Mouse (Mus musculus) brown adipose tissue, adult 24 weeks (tissue): ENCODE data around the gene Il1r1. TPM values are rescaled to one million over a fixed set of nuclear protein-coding genes. Genes with fewer than 3 reads are reported as not detected.

Source experiments
- H3K27ac ChIP-seq: fragments of 200-500 bp; replicated peaks from 2 replicates; pipeline ENCODE4 v1.5.1; 2012; ENCODE audit warnings: low read depth, mild to moderate bottlenecking, low read length
- H3K4me1 ChIP-seq: fragments of 200-500 bp; 2 replicates; pipeline ENCODE4 v1.6.1; 2012; ENCODE audit warnings: low read length, mixed read lengths; ENCODE audit not compliant: control insufficient read depth, insufficient read depth, insufficient read length
- H3K4me3 ChIP-seq: fragments of 200-500 bp; 2 replicates; pipeline ENCODE4 v1.5.1; 2012; ENCODE audit warnings: low read depth, mild to moderate bottlenecking, low read length, moderate library complexity; ENCODE audit not compliant: insufficient read depth
- polyA plus RNA-seq: library from polyadenylated mRNA; stranded (reverse); fragments of >200 nt; gene quantifications from 2 replicates; pipeline ENCODE4 v1.2.4, GENCODE M21; 2012; ENCODE audit not compliant: missing spikeins, insufficient read depth, insufficient read length

Gene Il1r1
- polyA plus RNA-seq, 1 experiment, result 6.2 TPM

DNA sequence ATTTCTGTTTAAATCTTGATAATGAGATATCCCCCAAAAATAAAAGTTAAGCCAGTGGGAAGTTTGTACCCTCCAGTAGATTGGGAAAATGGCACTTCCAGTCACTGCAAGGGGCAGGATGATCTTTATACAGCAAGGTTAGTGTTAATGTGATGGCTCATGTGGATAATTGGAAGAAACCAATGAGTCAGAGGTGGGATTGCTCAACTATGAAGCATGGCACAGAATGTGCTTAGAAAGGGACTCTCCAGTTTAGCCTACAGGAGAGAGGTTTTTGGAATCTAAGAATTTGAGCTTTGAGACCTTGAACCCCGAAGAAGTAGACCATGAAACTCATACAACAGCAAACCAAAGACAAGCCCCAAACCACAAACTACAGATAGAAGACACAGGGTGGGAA is 114.5 kb downstream of the Il1r1 start:
- no peak overlapping the region for H3K27ac ChIP-seq
- H3K4me3 ChIP-seq, result no peak overlapping the region
- no peaks in the 10 kb centered on the region for H3K4me1 ChIP-seq

DNA sequence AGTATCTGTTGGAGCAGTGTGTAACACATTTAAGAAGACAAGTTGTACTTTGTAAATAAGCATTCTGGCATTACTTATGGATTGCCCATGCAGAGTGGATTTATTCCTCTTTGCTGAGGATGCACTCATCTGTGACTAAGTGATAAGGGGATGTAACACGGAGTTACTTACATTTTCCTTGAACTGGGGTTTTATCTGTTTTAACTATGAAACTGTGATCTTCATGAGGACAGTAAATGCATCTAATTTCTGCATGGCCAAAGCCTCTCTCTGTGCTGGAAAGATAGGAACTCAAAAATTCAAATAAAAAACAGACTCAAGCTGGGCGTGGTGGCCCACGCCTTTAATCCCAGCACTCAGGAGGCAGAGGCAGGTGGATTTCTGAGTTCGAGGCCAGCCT is 115.2 kb downstream of the Il1r1 start:
- Histone ChIP-seq H3K4me1 (no peaks in the 10 kb centered on the region), H3K4me3 (no peak overlapping the region), H3K27ac (no peak overlapping the region)

DNA sequence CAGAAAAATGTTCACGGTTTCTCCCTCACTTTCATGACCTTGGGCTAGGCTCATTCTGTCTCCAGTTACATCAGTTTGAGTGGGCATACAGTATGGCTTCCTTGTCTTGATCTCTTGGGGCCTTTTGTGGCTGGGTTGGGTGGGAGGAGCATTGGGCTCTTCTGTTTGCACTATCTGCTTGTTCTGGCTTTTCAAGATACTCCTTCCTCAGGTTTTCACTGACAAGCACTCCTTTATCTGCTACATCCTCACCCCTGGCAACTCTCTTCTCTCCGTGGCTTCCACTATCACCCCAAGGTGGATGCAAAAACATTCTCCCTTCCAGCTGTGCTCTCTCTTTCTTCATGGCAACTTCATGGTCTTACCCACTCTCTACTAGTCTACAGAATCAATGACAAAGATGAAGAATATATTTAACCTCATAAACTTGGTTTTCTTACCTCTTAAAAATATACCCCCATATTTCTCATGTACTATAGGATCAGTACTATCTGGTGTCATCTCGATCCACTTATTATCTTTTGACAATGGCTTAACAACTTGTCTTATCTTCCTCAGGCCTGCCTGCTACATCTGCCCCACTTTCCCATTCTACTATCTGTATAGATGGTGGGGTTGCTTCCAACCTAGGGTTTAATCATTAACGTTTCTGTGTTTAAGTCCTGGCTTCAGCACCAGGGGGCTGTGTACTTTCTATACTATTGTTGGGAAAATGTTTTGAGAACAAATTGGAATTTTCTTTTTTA is 127.5 kb downstream of the Il1r1 start:
- Histone ChIP-seq H3K4me3 (no peak overlapping the region), H3K27ac (no peak overlapping the region), H3K4me1 (no peaks in the 10 kb centered on the region)

DNA sequence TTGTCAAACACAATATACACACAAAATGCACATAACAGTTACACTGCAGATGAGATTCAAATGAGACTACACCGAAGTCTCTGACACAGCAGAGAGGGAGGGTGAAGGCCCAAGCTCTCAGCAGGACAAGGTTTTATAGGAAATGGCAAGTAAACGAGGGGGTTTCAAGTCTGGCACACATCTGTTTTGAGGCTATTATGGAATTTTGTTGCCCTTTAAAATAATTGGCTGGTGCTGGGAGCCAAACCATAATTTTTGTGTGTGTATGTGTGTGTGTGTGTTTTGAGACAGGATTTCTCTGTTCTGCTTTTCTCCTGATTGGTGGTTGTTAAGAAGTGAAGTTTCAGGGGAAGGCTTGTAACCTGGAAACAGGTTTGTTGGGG is 128.0 kb downstream of the Il1r1 start:
- Histone ChIP-seq H3K27ac (no peak overlapping the region), H3K4me3 (no peak overlapping the region)

DNA sequence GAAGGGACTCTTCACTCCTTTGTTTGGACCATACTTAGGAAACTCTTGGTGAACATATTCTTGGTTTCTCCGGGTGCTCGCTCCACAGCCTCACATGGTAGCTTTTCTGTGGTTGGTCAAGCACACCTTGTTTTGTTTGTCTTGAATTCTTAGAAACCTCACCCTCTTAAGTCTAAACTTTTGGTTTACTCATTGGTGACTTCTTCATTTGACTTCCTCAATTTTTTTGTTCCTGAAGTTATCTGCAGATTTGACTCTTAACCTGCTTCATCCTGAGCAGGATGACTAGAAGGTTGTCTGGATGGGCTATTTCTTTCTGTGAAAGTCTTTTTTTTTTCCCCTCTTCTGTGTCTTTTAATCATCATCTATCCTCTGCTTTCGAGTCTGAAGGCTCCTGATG is 129.8 kb downstream of the Il1r1 start:
- Histone ChIP-seq H3K4me3 (no peak overlapping the region), H3K27ac (no peak overlapping the region), H3K4me1 (no peaks in the 10 kb centered on the region)

More for the DNA sequence above, 128.0 kb downstream of the Il1r1 start:
- H3K4me1 ChIP-seq, result no peaks in the 10 kb centered on the region

DNA sequence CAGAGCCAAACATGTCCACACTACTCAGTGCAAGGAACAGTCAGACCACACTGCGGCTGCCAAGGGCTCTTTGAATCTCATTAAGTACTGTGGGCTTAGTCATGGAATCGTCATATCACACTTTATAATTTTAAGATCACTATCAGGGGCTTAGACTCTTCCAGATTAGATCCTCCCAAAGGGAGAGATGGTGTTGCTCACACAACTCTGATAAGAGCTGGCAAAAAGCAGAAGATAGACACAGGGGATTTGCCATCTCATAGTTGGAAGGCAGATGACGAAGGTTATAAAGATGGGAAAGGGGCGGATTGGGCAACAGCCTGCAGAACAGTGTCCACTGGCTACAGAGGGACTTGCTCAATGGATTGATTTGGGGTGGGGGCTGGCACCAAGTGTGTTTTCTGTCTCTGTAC is 130.6 kb downstream of the Il1r1 start:
- no peaks in the 10 kb centered on the region for H3K4me1 ChIP-seq
- no peak overlapping the region for H3K27ac ChIP-seq
- no peak overlapping the region for H3K4me3 ChIP-seq

DNA sequence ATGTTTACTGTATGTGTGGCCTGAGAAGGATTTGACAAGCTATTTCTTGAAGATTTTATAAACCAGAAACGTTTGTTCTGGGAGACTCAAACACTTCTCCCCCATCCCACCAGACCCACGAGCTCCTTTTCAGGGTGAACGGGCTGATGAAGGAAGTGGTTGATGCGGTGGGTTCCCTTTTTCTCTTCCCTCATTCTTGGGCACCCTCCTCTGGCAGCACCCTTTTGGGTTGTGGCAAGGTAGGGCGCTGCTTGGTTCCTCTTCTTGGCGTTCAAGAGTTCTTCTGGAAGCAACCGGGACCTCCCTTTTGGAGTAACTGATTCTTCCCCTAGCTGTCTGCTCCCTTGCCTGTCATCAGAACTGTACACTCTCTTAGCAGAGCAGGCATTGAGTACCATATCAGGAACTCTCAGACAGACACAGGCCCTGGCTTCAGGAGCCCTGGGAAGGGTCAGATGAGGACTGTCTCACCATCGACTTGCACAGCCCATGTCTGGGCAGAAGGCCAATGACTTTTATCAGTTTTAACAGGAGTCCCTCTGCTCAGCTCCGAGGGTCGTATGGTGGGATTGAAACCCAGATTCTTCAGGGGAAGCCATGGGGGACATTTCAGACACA is 131.1 kb downstream of the Il1r1 start:
- no peak overlapping the region for H3K27ac ChIP-seq
- no peaks in the 10 kb centered on the region for H3K4me1 ChIP-seq
- H3K4me3 ChIP-seq, result no peak overlapping the region

DNA sequence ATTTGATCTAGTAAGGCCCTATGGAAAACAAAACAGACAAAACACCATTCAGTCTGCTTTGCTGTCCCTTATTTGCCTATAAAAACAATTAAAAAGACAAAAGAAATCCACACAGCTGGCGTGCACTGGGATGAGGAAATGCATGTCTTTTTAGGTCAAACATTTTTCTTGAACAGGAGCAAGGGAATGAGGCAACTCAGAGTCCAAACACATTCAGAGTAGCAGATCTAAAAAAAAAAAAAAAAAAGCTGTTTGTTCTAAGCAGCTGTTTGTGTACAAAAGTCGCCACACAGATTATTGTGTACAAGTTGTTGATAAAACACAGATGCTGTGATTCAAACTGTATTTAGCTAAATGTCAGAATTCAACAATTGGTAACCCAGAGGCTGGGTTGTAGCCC is 133.0 kb downstream of the Il1r1 start:
- Histone ChIP-seq H3K4me1 (no peaks in the 10 kb centered on the region), H3K4me3 (no peak overlapping the region), H3K27ac (no peak overlapping the region)

DNA sequence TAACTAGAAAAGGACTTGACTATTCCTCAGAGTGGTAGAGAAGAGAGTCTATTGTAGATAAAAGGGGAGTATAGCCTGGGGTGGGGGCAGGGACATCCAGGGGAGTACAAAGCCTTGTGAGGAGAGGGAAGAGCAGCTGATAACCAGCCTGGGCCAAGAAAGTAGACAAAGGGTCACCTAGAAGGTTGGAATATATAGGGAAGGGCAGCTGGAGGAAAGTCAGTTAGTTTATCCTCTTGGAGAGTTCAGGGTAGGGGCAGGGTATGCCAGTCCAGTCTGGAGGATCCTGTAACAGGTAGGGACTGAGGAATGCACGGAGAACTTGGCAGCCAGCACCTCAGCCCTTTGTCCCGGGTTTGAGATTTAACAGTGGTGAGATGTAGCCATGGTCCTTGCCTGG is 133.5 kb downstream of the Il1r1 start:
- no peak overlapping the region for H3K4me3 ChIP-seq
- no peak overlapping the region; the same call in 1 of the 2 replicates for H3K27ac ChIP-seq
- no peaks in the 10 kb centered on the region for H3K4me1 ChIP-seq

DNA sequence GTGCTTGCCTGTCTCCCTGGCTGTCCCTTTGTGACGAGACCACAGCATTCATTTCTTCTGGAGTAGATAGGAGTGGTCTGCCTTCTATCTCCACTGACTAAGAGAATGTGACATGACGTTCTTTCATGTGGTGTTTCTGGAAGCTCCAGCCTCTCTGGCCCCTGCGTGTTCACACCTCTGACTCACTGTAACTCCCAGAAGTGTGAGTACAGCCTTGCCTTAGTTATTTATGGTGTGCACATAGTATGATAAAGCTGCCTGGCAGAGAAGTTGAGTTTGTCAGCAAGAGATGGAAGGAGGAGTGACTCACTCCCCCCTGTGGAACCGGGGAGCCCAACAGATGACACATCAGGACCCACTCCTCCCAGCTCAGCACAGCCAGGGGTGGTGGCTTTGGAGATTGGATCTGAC is 133.9 kb downstream of the Il1r1 start:
- Histone ChIP-seq H3K4me1 (no peaks in the 10 kb centered on the region), H3K4me3 (no peak overlapping the region), H3K27ac (no peak overlapping the region)

DNA sequence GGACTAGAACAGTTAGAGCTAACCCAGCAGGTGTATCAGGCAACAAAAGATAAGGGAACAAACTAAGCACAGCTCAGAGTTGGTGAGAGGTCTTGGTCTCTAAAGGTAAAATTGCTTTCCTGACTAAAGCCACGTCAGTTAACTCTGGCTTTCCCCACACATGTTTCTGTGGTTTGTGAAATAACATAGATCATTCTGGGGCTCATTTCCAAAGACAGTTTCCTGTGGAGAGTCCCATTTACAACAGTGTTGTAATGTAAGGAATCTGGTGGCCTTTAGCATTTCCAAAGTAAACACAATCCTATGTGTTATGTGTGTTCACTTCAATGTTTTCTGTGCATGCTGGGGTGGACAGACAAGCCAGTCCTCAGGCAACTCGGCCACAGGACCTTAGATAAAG is 134.9 kb downstream of the Il1r1 start:
- H3K4me3 ChIP-seq, result no peak overlapping the region
- H3K4me1 ChIP-seq, result no peaks in the 10 kb centered on the region
- H3K27ac ChIP-seq, result no peak overlapping the region

DNA sequence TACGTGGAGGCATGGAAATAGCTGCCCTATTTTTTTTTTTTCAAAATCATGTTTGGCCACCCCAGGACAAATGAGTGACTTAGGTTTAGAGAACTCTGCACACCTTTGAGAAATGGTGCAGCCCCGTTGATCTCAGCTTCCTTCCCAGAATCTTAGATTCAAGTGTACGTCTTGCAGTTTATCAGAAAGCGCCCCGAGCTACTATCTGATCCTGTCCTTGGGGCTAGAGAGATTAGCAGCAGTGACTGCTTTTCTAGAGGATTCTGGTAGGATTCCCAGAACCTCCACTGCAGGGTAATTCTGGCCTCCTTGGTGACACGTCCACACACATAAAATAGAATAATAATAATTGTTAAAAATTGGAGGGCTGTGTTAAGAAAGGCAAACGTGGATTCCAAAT is 136.1 kb downstream of the Il1r1 start:
- no peak overlapping the region for H3K27ac ChIP-seq
- H3K4me3 ChIP-seq, result no peak overlapping the region
- H3K4me1 ChIP-seq, result no peaks in the 10 kb centered on the region

DNA sequence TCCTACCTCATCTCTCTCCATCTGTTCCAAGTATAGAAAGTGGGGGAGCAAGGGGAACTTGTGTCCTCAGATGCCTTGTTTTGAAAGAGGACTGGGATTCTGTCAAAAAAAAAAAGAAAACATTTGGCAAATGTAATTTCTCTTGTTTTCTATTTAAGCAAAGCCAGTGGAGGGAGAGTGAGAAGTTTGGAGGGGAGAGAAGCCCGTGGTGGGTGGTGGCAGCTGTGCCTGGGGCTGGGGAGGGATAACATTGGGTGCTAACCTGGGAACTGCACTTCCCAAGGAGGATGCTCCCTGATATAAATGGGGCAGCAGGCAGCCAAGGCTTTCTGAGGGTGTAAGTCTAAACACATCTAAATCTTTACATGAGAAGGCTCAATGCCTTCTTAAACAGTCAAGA is 136.7 kb downstream of the Il1r1 start:
- Histone ChIP-seq H3K4me3 (no peak overlapping the region), H3K4me1 (no peaks in the 10 kb centered on the region), H3K27ac (no peak overlapping the region)

DNA sequence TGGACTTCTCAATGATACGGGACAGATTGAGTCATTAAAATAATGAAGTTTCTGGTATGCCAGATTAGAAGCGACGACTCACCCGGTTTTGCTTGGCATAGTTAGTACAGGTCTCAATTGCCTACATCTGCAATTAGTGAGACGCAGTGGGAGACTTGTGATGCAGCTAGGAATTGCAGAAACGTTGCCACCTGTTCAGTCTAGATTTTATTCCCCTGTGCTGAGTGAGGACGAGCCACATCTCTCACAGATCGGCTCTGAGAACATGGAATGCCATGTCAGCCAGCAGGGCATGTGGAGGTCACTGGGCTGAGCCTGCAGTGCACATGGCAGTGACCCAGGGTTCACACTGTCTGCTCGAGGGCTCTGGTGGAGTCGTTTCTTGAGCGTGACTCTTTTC is 137.9 kb downstream of the Il1r1 start:
- Histone ChIP-seq H3K4me3 (no peak overlapping the region), H3K4me1 (no peaks in the 10 kb centered on the region), H3K27ac (no peak overlapping the region)
